Mouse (Mus musculus): Measurements from ENCODE around the gene Fam208b.
"Not testable (repeated sequence)": the region's sequence is repeated elsewhere in the genome, so short reads cannot be mapped to it uniquely, and the experiment has no call there.

The Fam208b gene

DNA sequence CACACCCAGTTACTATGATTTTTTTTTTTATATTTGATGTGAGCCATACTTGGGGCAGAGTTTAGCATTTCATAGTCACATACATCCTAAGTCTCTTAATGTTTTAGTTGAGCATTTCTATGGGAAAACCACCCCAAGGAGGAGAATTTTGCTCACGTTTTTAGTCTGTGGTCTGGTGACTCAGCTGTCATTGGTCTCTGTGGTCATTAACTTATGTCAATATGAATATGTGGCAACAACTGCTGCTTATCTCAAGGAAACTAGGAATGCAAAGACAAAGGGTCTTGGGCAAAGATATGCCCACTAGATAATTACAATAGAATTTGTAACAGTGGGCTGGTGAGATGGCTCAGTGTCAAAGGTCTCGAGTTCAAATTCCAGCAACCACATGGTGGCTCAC is 47.0 kb downstream of the Fam208b start:
- DNase-seq (ENCODE audit: low spot score in 2 of 2) = no peak

DNA sequence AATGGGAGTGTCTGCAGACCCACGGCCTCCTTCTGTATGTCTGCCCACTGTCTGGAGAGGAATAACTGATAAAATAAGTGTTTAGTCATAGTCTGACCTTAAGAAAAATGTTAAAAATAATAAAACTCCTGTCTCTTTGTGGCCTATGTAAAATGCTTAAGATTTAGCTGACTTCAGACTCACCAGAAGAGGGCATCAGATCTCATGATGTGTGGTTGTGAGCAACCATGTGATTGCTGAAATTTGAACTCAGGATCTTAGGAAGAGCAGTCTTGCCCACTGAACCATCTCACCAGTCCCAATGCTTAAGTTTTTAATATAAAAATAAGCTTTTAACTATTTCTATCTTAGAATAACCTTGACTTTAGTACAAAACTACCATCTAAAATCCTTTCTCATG is 47.8 kb downstream of the Fam208b start:
- DNase-seq (ENCODE audit: low spot score in 2 of 2) = no peak

- no peak for DNase-seq (ENCODE audit: low spot score in 2 of 2)
Observed at GRCm38 (mm10) chr13:3547856-3548255, 63.1 kb downstream of the Fam208b start.

DNA sequence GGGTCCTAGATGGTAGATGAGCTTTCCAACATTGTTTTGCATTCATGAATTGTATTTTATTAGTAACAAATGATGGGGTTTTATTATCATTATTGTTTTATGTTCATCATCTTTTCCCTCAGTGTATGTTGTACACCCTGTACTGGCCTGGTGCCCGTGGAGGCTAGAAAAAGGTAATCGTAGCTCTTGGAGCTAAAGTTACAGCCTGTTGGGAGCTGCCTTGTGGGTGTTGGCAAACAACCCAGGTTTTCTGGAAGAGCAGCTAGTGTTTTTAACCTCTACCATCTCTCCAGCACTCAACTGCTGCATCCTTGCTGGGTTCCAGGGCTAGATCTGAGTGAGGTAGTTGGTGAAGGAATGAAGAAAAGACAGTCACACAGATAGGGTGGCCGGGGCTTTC is 63.5 kb downstream of the Fam208b start:
- DNase-seq (ENCODE audit: low spot score in 2 of 2) = no peak

DNA sequence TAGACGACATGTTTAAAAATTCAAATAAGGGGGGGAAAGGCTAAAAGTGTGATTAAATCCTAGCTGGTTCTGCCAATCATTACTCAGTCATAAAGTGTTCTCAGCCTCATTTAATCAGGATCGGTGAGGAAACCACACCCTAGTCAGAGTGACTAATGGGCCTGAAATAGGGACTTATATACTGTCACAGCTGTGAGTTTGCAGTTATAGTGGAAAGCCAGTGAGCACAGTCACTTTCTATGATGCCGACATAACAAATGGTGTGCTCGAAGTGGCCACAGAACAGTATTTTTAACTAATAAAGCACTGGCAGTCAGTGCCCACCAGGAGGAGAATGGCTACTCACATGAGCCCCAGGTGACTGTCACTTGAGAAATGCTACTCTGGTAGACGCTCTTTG is 66.0 kb downstream of the Fam208b start:
- no peak for DNase-seq (ENCODE audit: low spot score in 2 of 2)

- DNase-seq (ENCODE audit: low spot score in 2 of 2) = no peak
Observed at GRCm38 (mm10) chr13:3544077-3544874, 66.6 kb downstream of the Fam208b start.

DNA sequence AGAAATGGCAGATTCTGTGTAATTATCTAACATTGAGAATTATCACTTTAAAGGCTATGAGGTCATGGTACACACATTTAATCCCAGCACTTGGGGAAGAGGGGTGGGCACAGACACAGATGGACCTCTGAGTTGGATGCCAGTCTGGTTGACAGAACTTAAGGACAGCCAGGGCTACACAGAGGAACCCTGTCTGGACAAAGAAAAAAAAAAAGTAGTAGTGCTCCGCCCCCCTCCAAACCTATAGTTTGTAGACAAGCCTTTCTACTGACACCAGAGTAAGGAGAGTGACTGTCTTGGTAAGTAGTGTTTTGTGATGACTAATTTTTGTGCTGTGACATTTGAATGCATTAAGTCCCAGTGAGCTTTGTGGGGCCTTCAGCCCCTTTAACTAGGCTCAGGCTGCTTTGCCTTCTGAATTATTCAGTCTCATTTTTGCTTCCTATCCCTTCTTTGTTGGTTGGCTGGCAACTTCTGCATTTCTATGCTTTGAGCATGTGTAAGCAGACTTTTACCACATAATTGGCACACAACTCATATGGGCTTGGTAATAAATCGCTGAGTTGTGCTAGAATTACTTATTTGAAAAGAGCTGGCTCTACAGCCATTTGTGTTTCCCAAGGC is 69.6 kb downstream of the Fam208b start:
- DNase-seq (ENCODE audit: low spot score in 2 of 2) = no peak

- DNase-seq (ENCODE audit: low spot score in 2 of 2) = no peak
Observed at GRCm38 (mm10) chr13:3540166-3540565, 70.7 kb downstream of the Fam208b start.

DNA sequence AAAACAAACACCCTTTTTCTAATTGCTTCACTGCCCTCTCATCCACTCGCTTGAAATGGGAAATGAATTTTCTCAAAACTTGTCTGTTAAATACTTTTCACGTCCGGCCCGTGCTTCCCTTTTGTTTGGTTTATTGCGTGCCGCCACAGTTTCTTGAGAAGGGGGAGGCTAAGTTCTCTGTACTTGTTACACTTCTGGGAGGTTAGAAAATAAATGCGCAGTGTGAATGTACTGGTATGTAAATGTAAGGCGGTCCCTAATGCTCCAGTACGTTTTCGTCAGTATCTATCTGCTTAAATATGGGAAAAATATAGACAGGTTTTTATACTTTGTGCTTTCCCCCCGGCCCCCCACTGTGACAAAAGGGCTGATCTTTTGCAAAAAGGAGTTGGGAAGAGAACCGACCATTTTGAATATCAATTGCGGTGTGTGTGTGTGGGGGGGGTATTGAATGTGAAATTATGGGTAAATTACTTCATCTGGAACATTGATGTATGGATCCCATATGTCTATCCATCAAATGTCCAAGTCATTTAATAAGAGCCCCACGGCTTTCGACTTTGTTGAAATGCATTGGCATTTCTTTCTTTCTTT is 71.8 kb downstream of the Fam208b start:
- no peak for DNase-seq (ENCODE audit: low spot score in 2 of 2)

DNA sequence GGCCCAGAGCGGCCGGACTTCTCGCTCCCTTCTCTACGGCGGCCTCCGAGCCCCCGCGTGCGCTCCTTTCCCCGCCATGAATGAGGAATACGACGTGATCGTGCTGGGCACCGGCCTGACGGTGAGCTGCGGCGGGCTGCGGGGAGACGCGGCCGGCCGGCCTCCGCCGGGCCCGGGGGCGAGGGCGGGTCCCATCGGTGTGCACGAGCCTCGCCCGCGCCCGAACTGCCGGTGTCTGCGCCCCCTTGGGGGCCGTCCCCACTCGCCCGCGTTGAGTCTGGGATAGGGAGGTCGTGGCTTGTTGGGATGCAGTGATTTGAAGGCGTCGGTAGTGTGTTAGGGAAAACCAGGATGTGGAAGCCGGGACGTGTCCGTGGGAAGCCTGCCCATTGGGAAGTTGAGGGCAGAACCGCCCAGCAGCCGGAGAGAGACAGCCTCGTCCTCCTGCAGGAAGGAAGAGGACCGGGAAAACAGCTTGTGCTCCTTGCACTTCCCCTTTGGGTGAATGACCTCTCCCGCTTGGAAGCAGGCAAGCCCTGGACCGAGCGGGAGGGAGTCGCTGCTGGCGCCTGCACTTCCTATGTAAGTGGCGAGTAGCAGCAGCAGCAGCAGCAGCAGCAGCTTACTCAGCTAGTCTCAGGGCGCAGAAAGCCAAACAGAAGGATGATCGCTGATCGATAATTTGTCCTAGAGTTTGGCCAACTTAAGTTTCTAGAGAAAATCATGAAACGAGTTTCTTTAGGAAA is 72.5 kb downstream of the Fam208b start:
- peak in 1 of 2 experiments; percentile 37 for DNase-seq (ENCODE audit: low spot score in 2 of 2)

- DNase-seq (ENCODE audit: low spot score in 2 of 2) = peak; percentile 91 to 95
Observed at GRCm38 (mm10) chr13:3537594-3538222, 73.2 kb downstream of the Fam208b start, which contains the start of gene Gdi2. Gene Gdi2 (plus strand): TSS chr13:3538063.

- no peak for DNase-seq (ENCODE audit: low spot score in 2 of 2)
Observed at GRCm38 (mm10) chr13:3534146-3534545, 76.8 kb downstream of the Fam208b start.

GRCm38 (mm10) chr13:3532451-3532850 is 78.5 kb downstream of the Fam208b start:
- DNase-seq (ENCODE audit: low spot score in 2 of 2) = no peak

- DNase-seq (ENCODE audit: low spot score in 2 of 2) = no peak
Observed at GRCm38 (mm10) chr13:3531692-3532320, 79.1 kb downstream of the Fam208b start.

GRCm38 (mm10) chr13:3531176-3531575 is 79.7 kb downstream of the Fam208b start:
- DNase-seq (ENCODE audit: low spot score in 2 of 2) = not testable (repeated sequence)

DNA sequence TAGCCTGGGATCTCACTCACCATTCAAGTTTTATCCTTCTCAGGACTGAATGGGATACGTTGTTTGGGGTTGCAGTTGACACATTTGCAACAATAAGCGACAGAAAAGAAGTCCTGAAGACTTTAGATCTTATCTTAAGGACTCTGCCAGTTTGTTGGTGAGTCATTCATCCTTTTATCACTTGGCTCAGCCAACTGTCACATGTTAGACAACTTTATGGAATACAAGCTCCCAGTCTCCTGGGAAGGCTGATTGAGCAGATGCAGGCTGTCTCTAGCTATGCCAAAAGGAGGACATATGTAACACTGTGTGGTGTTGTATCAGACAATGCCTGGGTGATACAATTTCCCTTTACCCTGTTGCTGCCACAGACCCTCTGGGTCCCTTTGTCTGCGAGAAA is 80.5 kb downstream of the Fam208b start:
- DNase-seq (ENCODE audit: low spot score in 2 of 2) = no peak

DNA sequence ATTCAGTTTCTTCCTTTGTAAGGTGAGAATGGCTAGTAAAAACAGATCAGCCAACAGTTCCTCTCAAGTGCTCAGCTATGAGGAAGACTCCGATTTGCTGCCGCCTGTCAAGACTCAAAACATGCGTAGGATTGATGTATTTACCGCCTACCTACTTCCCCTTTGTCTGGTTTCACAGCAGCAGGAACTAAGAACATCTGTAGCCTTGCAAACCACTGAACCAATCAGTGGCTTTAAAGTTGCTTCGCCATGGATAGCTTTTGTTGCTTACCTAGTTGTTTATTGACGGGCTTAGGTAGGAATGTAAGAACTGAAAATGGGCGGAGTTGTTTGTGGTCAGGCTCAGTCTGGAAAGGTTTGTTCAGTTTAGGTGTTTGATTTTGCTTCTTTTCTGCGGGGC is 84.6 kb downstream of the Fam208b start:
- DNase-seq (ENCODE audit: low spot score in 2 of 2) = peak in 1 of 2 experiments; percentile 28

- DNase-seq (ENCODE audit: low spot score in 2 of 2) = no peak
Observed at GRCm38 (mm10) chr13:3525611-3526051, 85.3 kb downstream of the Fam208b start.

GRCm38 (mm10) chr13:3523946-3524345 is 87.0 kb downstream of the Fam208b start:
- no peak for DNase-seq (ENCODE audit: low spot score in 2 of 2)

GRCm38 (mm10) chr13:3523459-3523858 is 87.4 kb downstream of the Fam208b start:
- DNase-seq (ENCODE audit: low spot score in 2 of 2) = no peak

GRCm38 (mm10) chr13:3519994-3520393 is 90.9 kb downstream of the Fam208b start:
- not testable (repeated sequence) for DNase-seq (ENCODE audit: low spot score in 2 of 2)
